Mouse (Mus musculus) v-Abl transformed pro-B cells (cell line): ENCODE measurements around the gene Dlgap4.

Experiments used
- in situ Hi-C, 2 experiments: fragments of 400-800 bp; cut with MboI; formaldehyde crosslinking; loops; one replicate each; pipeline ENCODE4 v1.15.1; 2025; ENCODE audit not compliant: unreplicated experiment in 2 of 2

The Dlgap4 gene

DNA sequence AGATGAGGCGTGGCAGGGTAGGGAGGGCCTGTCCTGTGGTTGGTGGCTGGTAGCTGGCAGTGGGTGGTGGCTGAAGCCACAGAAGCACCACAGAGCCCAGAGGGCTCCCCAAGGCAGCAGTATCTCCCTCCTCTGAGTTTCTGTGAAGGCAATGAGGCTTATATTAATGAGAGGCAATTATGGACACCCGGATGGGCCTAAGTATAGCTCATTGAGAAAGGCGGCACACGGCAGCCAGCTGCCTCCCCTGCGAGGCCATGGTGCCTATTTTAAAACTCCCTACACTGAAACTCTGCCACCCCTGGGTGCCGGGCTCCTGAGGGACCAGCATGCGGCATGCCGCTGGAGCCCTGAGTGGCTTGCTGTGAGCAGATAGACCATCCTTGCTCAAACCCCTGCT lies 83.8 kb downstream of the Dlgap4 start:
- in situ Hi-C loops: no loop called here

GRCm38 (mm10) chr2:156698168-156698567 lies 84.7 kb downstream of the Dlgap4 start:
- in situ Hi-C loops: no loop called here

DNA sequence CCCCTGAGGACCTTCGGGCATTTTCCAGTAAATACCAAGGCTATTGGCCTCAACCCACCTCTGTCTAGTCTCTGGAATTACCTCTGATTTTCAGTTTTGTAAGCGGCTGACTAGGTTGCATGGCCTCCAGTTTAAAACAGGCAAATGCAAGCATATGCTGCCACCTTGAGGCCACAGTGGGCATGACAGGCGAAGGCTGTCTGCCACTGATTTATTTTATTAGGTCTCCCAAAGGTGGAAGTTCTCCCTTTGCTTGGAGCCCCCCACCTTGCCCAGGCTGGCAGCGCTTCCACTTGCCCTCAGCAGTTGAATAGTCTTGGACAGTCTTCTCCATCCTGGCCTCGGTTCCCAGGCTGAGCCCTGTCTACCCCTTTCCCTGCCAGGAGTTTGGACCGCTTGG lies 92.0 kb downstream of the Dlgap4 start:
- in situ Hi-C loops: no loop called here

GRCm38 (mm10) chr2:156716683-156717082 lies 103.2 kb downstream of the Dlgap4 start:
- in situ Hi-C loops: no loop called here

DNA sequence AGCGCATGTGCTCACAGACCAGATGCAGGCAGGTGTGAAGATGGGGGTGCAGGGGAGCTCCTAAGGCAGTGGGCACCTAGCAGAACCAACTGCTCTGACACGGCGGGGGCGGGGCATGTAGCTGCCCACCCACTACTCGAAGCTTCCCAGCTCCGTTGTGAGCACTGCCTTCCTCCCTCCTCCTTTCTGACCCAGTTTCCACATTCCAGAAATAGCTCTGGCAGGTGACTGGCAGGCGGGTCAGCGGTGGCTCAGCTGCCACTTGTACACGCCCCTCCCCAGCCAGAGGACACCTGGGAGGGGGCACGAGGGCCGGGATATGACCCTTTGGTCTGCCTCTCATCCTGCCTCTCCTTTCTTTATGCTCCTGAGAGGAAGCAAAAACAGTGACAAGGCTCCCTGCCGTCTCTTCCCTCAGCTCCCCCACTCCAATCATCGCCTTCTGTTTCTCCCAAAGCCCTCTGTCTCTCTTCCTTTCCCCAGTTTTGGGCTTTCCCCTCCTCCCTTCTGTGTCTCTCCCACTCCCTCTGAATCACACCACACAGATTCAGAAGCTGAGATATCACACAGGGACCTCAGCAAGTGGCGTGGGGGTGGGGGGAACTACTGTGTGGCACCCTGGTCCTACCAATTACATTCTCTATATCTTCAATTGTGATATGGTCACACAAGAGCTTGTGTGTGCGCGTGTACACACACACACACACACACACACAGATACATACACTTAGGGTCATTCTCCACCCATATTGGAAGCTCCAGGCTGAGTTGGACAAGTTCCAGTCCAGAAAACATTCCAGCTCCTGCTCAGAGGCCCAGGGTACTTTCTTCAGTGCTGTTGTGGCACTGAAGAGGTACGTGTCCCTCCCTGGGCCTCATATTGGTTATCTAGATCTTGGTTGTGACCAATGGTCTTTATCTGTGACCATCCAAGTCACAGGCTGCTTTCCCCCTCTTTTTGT lies 104.1 kb downstream of the Dlgap4 start:
- in situ Hi-C loops: no loop called here

- in situ Hi-C loops: no loop called here
Measured at GRCm38 (mm10) chr2:156718793-156719192, 105.3 kb downstream of the Dlgap4 start.

DNA sequence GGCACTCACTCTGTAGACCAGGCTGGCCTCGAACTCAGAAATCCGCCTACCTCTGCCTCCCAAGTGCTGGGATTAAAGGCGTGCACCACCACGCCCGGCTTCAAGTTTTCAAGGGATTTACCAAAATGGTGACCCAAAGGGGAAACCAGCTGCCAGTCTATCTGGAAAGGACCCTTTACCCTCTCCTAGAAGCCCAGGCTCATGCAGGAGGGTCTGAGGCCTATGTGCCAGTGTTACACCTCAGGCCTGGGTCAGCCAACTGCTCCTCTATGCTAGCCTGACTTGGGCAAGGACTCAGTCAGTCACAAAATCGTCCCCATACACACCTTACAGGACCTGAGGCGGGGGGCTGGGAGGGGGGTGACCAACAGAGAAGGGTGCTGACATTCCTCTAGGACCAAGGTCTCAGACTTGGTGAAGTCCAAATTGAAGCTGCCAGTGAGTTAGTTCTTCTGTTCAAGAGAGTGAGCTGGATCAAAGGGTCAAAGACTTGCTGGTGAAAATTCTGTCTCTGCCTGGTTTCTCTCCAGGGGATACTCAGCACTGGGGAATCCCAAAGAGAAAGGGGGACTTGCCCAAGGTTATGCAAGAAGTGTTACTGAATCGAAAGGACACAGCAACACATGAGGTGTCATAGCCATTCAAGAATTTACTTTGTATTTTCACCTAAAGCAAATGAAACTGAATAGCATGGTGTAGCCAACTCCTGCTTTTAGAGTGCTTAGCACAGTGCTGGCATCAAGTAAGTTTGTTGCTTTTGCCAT lies 106.2 kb downstream of the Dlgap4 start:
- in situ Hi-C loops: loop anchor here (5.0 to 10.0 kb wide), 4 partner anchors 58 to 275 kb away; partner anchors contain the start of genes Rab5if (in 2 of the 2), Myl9 (in 1 of the 2) and Ndrg3 (in 1 of the 2)

DNA sequence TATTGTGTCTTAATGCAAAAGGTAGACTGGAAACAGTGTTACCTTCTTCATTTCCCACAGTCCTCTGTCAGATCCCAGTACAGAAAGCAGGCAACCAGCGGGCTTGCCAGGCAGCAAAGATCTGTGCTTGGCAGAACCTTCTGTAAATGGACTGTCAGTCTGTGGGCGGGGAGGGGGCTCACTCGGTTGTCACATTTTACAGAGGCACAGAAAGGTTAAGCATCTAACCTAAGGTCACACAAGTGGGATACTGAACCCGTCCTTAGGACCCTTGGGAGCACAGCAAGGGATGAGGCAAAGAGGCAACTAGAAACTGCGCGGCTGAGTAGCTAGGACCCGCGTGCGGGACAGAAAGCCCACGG lies 106.8 kb downstream of the Dlgap4 start:
- in situ Hi-C loops: loop anchor here (5.0 to 10.0 kb wide), 4 partner anchors 57 to 275 kb away; partner anchors contain the start of genes Rab5if (in 2 of the 2), Myl9 (in 1 of the 2) and Ndrg3 (in 1 of the 2)

DNA sequence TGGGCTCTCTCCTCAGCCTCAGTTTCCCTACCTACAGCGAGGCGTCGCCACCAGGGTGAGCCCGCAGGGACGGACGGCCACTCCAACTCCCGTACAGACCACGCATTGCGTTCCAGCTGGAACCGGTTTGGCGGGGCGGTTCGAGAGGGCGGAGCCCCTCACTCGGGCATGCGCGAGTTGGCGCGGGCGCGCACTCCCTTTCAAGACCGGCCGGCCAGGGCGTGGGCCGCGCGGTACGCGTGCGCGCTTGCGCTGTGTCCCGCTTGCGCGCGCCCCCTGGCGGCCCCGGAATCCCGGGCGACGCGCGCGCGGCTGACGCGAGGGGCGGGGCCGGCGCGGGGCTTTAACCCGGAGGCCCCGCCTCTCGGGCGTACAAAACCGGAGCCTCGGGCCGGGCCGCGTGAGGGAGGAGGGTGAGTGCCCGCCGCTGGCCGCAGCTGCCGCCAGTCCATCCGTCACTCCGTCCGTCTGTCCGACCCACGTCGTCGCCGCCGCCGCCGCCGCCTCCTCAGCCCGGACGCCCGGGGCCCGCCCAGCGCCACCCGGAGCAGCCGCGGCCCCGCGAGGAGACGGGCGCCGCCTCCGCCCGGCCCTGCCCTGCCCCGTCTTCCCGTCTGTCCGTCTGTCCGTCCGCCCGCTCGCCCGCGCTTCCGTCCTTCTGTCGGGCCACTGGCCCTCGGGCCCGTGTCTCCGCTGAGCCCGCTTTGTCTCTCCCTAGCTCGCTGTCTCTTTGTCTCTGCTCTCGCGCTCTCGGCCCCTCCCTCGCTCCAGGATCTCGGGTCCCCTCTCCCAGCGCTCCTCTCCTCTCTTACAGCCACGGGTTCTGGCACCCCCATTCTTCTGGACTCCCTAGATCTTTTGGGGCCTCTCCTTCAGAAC lies 107.4 kb downstream of the Dlgap4 start:
- in situ Hi-C loops: loop anchor here (5.0 to 10.0 kb wide), 4 partner anchors 56 to 274 kb away; partner anchors contain the start of genes Rab5if (in 2 of the 2), Myl9 (in 1 of the 2) and Ndrg3 (in 1 of the 2)

DNA sequence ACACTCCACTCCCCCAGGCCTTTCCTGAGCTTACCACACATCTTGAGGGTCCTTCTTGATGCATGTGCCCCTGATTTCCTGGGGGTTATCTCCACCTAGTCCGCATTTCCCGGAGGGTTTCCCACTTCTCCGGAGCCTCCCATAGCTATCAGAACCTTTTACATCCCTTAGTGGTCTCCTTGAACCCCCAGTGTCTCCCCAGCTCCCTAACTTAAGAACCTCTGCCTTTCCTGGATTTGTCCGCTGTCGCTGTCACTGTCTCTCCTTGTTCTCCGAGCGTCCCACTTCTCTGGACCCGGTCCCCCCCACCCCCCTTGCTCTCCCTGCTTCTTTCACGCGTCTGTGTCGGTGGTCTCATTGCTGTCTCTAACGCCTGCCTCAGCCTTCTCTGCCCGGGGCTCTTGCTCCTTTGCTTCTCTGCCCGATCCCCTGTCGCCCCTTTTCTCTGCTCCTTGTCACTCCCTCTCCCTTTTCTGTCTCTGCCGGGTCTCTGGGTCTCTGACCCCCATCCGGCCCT lies 108.1 kb downstream of the Dlgap4 start:
- in situ Hi-C loops: loop anchor here (5.0 to 10.0 kb wide), 4 partner anchors 56 to 273 kb away; partner anchors contain the start of genes Rab5if (in 2 of the 2), Myl9 (in 1 of the 2) and Ndrg3 (in 1 of the 2)

- in situ Hi-C loops: loop anchor here (5.0 to 10.0 kb wide), 4 partner anchors 55 to 273 kb away; partner anchors contain the start of genes Rab5if (in 2 of the 2), Myl9 (in 1 of the 2) and Ndrg3 (in 1 of the 2)
Measured at GRCm38 (mm10) chr2:156722071-156722575, 108.6 kb downstream of the Dlgap4 start.

- in situ Hi-C loops: loop anchor here (5.0 to 10.0 kb wide), 4 partner anchors 55 to 272 kb away; partner anchors contain the start of genes Rab5if (in 2 of the 2), Myl9 (in 1 of the 2) and Ndrg3 (in 1 of the 2)
Measured at GRCm38 (mm10) chr2:156722752-156723151, 109.2 kb downstream of the Dlgap4 start.

DNA sequence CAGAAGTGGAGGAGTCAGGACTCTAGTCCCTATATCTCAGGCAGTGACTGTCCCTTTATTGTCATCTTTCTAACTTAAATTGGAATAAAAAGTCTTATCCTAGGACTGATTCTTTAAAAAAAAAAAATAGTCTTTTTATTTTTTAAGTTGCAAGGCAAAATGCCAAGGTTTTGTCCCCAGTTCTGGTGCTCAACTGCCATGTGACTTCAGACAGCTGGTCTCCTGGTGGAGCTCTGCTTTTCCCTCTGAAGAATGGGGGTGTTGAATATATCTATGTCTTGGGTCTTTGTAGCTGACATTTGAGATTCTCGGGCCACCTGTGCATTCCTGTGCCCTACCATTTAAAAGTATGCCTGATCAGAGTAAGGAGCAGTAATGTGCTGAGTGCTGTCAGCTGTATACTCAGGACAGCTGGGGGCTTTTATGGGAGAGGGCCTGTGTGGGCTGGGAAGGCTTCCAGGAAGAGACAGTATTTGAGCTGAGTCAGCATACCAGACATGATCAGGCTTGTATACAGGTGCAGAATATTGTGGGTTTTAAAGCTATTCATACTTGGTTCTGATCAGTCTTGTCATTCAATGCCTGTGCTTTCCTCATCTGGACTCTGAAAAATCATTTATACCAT lies 110.5 kb downstream of the Dlgap4 start:
- in situ Hi-C loops: loop anchor here (5.0 to 10.0 kb wide), 4 partner anchors 53 to 271 kb away; partner anchors contain the start of genes Rab5if (in 2 of the 2), Myl9 (in 1 of the 2) and Ndrg3 (in 1 of the 2)

GRCm38 (mm10) chr2:156724871-156725270 lies 111.4 kb downstream of the Dlgap4 start:
- in situ Hi-C loops: loop anchor here (5.0 to 10.0 kb wide), 4 partner anchors 52 to 270 kb away; partner anchors contain the start of genes Rab5if (in 2 of the 2), Myl9 (in 1 of the 2) and Ndrg3 (in 1 of the 2)

DNA sequence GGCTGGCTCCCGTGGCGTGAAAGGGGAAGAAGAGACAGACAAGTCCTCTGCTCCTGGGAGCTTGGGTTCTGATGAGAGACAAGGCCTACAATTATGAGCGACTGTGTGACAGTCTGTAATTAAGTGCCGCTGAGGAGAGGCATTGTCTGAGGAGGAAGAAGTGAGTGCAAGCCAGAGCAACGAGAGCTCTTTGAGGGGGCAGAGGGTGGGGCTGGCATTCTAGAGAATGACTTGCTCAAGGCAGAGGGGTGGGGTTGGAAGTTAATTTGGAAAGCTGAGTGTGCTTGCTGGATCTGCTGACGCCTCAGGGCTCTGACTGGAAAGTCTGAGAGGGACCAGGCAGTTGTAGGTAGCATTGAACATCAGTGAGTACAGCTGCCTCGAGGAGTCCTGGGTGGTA lies 112.8 kb downstream of the Dlgap4 start:
- in situ Hi-C loops: loop anchor here (10.0 kb wide), 2 partner anchors 138 to 268 kb away; partner anchors contain the start of genes Rab5if (in 2 of the 2) and Ndrg3 (in 1 of the 2)

DNA sequence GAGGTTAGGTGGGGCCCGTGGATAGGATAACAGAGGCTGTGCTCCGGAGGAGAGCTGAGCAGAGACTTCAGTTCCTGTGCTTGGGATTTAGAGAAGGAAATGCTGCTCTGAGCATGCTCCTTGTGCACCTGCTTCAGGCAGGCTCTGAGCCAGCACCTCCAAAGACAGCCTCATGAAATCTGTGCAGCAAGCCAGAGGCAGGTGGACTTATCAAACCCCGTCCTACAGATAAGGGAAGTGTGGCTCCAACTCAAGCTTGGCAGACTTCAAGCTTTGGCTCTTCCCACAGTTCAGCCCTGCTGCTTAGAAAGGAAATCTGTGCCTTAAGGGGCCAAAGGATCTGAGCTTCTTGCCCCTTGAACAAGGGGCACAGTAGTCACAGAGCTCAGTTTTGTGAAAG lies 113.4 kb downstream of the Dlgap4 start:
- in situ Hi-C loops: loop anchor here (10.0 kb wide), 2 partner anchors 138 to 268 kb away; partner anchors contain the start of genes Rab5if (in 2 of the 2) and Ndrg3 (in 1 of the 2)

DNA sequence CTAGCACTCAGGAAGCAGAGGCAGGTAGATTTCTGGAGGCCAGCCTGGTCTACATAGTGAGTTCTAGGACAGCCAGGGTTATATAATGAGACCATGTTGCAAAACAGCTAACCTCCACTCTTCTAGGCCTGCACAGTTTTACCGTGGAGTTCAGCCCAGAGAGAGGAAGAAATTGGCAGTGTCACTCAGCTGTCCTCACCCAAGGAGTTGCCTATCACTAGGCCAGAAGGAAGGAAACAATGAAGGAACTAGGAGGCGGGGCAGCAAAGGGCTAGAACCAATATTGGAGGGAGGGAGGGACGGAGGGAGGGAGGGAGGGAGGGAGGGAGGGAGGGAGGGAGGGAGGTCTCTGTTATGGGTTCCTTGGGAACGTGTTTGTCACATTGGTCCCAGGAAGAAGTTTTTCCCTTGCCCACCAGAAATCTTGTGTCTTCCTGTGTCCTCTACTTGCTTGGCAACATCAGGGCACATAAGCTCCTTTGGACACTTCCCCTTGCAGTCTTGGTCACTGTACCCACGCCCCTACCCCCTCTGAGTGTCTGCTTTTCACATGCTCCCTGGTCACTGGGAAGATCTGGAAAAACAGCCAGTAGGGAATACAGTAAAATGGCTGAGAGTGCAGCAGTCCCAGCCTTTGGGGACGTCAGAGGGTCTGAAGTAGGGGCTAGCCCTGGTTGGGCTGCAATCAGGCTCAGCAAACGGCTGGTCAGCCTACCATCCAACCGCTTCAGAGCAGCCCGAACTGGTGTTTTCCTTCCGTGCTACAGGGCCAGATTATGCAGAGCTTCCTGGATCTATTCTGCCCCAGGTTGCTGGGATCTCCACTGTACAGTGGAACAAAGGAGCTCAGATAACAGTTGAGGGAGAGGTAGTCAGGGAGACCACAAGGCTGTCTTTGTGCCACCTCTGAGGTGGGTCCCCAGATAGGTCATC lies 116.3 kb downstream of the Dlgap4 start:
- in situ Hi-C loops: loop anchor here (10.0 kb wide), 2 partner anchors 135 to 265 kb away; partner anchors contain the start of genes Rab5if (in 2 of the 2) and Ndrg3 (in 1 of the 2)
